Mouse (Mus musculus) kidney, adult 2 months (tissue): Measurements from ENCODE around the gene Ror1.

Experiments
- CTCF ChIP-seq: fragments of 200-500 bp; conservative IDR thresholded peaks from 2 replicates; pipeline ENCODE4 v1.5.1; 2011; ENCODE audit warnings: low read depth, mild to moderate bottlenecking, control low read depth, low read length, moderate library complexity, mixed read lengths; ENCODE audit not compliant: insufficient read depth, insufficient read length
- POLR2A ChIP-seq: fragments of 200-500 bp; IDR thresholded peaks from one replicate; pipeline ENCODE4 v1.6.1; 2011; ENCODE audit warnings: low read depth, low read length, control low read depth

DNA sequence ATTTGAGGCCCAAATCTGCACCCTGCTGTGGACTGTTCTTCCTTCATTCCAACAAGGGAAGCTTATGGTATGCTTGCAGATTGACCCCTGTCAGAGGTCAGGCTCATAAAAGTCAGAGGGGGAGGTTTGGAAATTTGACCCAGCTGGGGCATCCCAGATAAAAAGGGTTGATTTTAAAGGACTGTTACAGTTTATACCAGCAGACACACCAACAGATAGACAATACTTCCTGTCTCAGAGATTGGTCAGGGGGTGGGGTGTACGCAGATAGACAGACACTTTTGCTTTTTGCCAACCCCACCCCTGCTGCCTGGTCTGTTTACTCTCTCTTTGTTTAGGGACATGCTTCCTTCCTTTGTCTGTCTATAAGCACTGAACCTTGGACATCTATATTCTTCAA, 127.9 kb downstream of the Ror1 start:
- TF ChIP-seq CTCF (no peak), POLR2A (no peak)
